Mouse (Mus musculus) spleen, adult 12 weeks (tissue): Measurements from ENCODE around the gene Ptprm.

Source experiments
- DNase-seq: peaks from one replicate; pipeline ENCODE4 v3.0.0; 2022; ENCODE audit warnings: low spot score

The Ptprm gene

DNA sequence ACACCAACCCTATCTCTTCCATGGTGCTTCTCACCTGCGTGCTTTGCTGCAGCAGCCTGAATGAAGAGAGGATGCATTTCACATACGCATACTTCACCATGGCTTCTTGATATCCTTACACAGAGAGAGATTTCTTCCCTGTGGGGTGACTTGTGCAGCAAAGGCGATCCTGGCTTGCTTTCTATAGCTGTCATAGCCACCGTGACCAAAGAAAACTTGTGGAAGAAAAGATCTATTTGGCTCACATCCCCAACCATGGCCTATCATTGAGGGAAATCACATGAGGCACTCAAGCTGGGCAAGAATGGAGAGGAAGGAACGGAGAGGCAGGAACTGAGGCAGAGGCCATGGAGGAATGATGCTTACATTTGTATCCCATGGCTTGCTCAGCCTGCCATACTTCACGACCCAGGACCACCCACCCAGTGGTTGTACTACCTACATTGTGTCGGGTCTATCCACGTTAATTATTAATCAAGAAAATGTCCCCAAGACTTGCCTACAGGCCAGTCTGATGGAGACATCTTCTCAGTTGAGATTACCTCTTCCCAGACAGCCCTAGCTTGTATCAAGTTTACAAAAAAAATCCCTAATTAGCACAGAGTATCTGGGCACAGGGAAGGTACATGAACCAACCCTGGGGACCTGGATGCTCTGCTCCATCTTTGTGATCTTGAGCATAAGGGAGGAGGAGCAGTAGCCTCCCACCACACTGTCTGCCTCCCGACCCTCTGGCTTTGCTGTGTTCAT is 641.6 kb downstream of the Ptprm start:
- no peak for DNase-seq

GRCm38 (mm10) chr17:66711221-66712016 is 642.8 kb downstream of the Ptprm start:
- DNase-seq, result no peak

- DNase-seq, result no peak
These were observed 643.7 kb downstream of the Ptprm start for GRCm38 (mm10) chr17:66710568-66710967.

DNA sequence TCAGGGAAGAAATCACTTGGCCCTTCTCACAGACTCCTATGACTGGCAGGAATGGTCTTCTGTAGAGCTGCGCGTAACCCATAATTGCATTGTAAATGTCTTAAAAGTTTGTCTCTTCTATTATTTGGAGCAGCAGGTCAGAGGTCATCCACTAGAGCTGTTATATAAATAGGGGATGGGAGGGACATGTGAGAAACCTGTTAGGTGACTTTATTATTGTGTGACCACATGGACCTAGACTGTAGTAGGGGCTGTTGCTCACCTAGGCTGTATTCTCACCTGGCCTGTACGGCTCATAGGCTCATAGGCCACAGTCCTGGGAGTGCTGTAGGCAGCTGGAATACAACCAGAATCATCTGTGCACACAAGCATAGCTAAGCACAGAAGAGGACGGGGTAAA is 645.5 kb downstream of the Ptprm start:
- DNase-seq, result no peak

DNA sequence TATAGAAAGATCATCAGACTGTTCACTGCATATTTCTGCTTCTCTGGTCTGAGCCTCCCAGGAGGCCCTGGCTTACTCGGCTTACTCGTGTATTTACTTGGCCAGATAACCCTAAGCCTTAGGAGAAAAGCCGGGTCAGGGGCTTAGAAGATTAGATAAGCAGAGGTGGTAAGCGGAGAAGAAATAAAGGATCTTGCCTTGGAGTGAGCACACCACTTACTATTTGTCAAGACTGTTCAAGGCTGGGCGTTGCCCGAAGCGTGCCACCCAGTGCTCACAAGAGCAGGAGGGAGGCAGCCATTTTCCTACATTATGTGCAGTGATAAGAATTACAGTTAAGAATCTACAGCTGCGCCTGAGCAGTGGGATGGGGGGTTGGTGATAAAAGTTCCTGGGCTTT is 646.6 kb downstream of the Ptprm start:
- DNase-seq, result no peak

GRCm38 (mm10) chr17:66701358-66702184 is 652.7 kb downstream of the Ptprm start:
- DNase-seq, result no peak

GRCm38 (mm10) chr17:66699896-66700295 is 654.4 kb downstream of the Ptprm start:
- no peak for DNase-seq

GRCm38 (mm10) chr17:66697650-66698049 is 656.6 kb downstream of the Ptprm start:
- DNase-seq, result no peak

- no peak for DNase-seq
These were observed 657.6 kb downstream of the Ptprm start for GRCm38 (mm10) chr17:66696531-66697172.

DNA sequence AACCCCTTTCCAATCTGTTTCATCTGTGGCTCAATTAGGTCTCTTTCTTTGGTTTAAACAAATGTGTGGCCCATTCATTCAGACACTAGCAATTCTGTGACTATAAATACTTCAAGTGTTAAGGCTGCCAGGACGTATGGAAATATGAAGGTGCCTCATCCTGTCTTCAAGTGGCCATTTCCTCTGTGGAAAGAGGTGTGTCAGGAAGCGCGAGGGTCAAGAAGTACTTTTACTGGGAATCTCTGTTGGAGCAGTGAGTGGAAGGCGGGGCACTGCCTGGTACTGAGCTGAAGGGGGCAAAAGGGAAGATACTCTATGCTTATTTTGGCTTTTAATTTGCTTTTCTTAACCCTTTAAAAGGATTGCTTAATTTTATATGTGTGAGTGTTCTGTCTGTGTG is 659.9 kb downstream of the Ptprm start:
- DNase-seq, result no peak

DNA sequence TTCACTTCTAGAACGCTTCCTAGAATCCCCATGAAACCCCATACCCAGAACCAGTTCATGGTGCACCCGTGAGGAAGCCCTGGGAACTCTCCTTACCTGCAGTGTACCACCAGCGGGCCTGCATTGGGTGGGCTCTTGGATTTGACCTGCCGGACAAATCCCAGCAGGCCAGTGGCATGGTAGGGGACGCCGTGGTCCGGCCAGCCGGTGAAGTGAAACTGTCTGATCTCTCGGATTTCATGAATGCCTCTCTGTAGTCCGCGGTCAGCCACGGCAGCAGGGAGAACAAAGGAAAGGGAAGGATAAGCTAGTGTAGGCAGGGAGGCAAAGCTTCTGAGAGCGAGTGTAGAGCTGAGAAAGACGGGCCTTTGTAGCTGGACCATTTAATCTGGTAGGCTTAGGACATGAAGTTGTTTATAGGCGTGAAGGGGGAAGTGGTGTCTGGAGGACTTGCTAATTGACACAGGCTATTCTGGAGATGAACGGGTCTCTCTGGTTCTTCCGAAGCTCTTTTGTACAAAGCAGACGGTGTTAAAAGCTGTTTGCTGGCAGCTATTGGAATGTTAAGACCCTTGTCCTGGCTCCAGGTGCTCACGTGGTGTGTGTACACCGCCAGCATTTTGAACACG is 660.5 kb downstream of the Ptprm start:
- no peak for DNase-seq

GRCm38 (mm10) chr17:66692941-66693675 is 661.1 kb downstream of the Ptprm start:
- no peak for DNase-seq

- no peak for DNase-seq
These were observed 666.1 kb downstream of the Ptprm start for GRCm38 (mm10) chr17:66688179-66688578.

DNA sequence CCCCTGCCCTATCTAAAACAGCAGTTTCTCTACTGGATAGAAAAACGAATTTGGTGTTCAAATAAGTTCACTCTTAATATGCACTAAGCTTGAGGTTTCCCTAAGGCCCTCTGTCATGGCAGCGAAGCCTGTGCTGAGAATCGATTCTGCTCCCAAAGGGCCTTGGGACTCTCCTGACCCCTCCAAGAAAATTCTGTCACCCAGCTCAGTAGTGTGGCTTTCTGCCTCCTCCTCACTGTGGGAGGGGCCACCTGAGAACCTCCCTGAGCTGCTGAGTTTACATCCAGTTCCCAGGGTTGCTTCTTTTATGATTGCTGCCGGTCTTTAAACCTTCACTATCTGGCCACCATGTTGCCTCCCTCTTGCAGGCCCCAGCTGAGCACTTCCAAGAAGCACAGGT is 666.7 kb downstream of the Ptprm start:
- no peak for DNase-seq

- no peak for DNase-seq
These were observed 667.4 kb downstream of the Ptprm start for GRCm38 (mm10) chr17:66686701-66687489.

DNA sequence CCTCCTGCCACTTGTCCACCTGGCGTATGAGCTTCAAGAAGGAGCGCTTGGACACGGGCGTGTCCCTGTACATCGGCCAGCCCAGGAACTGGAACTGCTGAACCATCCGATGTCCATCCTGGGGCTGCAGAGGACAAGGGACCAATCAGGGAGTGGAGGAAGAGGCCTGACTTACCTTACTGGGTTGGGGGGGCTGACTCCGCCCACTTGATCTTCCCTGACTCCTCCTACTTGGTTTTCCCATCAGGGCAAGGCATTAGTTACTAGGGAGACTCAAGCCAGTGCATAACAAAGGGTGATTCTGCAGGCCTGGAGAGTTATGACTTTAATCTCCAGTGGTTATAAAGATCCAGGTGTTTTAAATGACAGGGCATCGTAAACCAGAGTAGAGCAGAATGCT is 670.8 kb downstream of the Ptprm start:
- no peak for DNase-seq

GRCm38 (mm10) chr17:66680662-66681061 is 673.6 kb downstream of the Ptprm start:
- no peak for DNase-seq

DNA sequence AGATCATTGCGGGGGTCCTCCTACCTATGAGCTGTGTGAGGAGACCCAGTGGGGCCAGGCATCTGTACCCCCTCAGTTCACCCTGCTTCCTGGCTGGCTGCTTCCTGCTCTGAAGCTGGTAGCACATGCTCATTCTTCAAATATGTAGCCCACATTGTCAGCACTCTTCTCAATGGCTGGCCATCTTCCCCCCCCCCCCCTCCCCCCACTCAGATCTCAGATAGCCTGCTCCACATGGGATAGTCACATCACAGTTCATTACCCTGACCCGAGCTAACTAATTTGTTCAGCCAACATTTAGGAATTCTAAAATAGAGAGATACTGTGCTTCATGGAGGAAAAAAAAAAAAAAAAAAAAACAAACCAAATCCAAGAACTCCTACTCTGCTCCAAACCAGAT is 679.6 kb downstream of the Ptprm start:
- DNase-seq, result no peak

DNA sequence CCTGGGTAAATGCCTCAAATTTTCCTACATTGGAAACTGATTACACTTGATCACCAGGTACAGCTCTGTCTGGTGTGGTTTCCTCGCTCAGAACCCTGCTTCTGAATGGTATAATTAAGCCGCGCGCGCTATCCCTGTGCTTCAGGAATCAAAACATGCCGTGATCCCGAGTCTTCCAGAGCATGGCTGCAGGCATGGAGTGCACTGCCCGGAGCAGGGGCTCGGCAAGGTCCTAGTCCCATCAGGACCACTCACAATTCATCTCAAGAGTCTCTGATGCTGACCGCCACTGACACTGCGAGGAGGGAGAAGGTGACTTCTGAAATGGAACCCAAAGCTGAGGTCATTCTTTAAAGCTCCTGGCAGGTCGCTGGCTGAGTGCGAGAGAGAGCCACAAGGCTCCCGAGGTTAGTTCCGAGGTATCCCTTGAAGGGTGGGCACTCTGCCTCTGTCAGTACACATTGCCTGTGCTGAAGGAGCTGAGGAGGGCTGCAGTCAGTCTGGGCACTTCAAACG is 682.5 kb downstream of the Ptprm start:
- no peak for DNase-seq

- no peak for DNase-seq
These were observed 683.0 kb downstream of the Ptprm start for GRCm38 (mm10) chr17:66671287-66671686.
